Mouse (Mus musculus): Measurements from ENCODE around the gene Abcc8. TPM values are rescaled to one million over a fixed set of nuclear protein-coding genes. Genes with fewer than 3 reads are reported as not detected.

Gene Abcc8
- polyA plus RNA-seq, 1 experiment = 4.1 TPM

DNA sequence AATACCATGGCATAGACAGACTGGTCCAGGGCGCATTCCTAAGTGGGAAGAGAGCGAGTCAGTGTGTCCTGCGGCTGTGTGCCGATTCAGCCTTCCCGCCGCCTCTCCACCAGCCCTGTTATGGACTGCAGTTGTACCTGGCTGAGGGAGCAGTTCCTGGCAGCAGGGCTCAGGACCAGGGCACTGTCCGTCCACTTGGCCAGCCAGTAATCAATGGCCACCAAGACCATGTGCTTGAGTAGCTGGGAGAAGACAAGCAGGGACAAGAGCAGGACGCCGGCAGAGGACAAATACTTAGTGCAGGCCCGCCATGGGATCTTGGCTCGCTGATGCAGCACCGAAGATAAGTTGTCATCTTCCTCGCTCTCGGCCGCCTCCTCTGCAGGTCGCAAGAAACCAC, 62.8 kb downstream of the Abcc8 start:
- no peak for DNase-seq
- Histone ChIP-seq H3K4me3 (ENCODE audit: control insufficient read depth, insufficient read depth, low read length) (no peak overlapping the region), H3K27me3 (ENCODE audit: control insufficient read depth, insufficient read depth, low read length) (no peaks in the 10 kb centered on the region), H3K27ac (ENCODE audit: control insufficient read depth, insufficient read depth, low read length) (no peak overlapping the region), H3K4me1 (replicated peaks; ENCODE audit: control insufficient read depth, insufficient read depth, low read length) (no peaks in the 10 kb centered on the region), H3K36me3 (ENCODE audit: control insufficient read depth, insufficient read depth, low read length) (no peaks in the 10 kb centered on the region)
- no peak for TF ChIP-seq POLR2A (IDR thresholded peaks at IDR 0.05; ENCODE audit: control insufficient read depth, extremely low read depth, insufficient read depth, low read length, poor library complexity)
- no peak for TF ChIP-seq CTCF (IDR thresholded peaks at IDR 0.05; ENCODE audit: borderline replicate concordance, control insufficient read depth, extremely low read depth, insufficient read depth, low read length, poor library complexity)
- WGBS = 94% methylated on average over 16 of the region's 16 CpGs

DNA sequence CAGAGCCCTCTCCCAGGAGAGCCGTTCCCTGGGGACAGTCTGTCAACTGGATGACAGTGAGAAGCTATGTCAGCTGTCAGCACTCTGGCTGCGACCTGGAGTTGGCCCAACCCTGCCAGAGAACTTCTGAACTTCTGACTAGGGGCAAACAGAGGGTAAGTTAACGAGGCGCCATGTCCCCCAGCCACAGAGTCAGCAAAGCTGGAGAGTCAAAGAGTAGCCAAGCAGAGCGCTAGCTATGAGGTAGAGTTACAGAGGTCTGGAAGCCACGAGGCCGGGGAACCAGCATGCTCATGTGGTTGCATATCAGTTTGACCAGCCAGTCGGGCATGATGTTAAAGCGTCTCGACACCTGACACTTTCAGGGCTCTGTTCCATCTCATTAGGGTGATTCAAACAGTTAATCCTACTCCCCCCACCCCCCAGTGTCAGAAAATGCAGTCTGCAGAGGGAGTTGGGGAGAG, 63.7 kb downstream of the Abcc8 start:
- no peaks in the 10 kb centered on the region for H3K36me3 ChIP-seq (ENCODE audit: control insufficient read depth, insufficient read depth, low read length)
- no peaks in the 10 kb centered on the region for H3K27me3 ChIP-seq (ENCODE audit: control insufficient read depth, insufficient read depth, low read length)
- no peak overlapping the region for H3K4me3 ChIP-seq (ENCODE audit: control insufficient read depth, insufficient read depth, low read length)
- no peak overlapping the region for H3K27ac ChIP-seq (ENCODE audit: control insufficient read depth, insufficient read depth, low read length)
- TF ChIP-seq CTCF (IDR thresholded peaks at IDR 0.05; ENCODE audit: borderline replicate concordance, control insufficient read depth, extremely low read depth, insufficient read depth, low read length, poor library complexity) (no peak), POLR2A (IDR thresholded peaks at IDR 0.05; ENCODE audit: control insufficient read depth, extremely low read depth, insufficient read depth, low read length, poor library complexity) (no peak)
- 69% methylated on average over 10 of the region's 10 CpGs for WGBS
- DNase-seq = no peak
- no peaks in the 10 kb centered on the region for H3K4me1 ChIP-seq (replicated peaks; ENCODE audit: control insufficient read depth, insufficient read depth, low read length)

DNA sequence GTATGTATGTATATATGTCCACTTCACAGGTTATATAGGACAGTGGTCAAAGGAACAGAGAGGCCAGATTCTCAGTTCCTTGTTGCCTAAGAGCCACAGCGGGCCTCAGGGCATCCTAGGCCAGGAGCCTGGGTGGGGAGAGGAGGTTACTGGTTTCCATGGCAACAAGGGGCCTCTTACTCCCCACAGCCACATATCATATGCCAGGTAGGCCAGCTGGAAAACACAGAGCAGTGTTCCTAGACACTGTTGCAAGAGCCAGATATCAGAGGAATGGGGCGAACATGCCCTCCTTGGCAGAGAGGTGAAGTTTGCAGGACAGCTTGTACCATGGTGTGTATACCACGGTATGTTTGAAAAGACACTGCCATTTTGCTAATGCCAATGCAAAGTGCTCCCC, 66.4 kb downstream of the Abcc8 start:
- TF ChIP-seq CTCF (IDR thresholded peaks at IDR 0.05; ENCODE audit: borderline replicate concordance, control insufficient read depth, extremely low read depth, insufficient read depth, low read length, poor library complexity) = no peak
- no peak for TF ChIP-seq POLR2A (IDR thresholded peaks at IDR 0.05; ENCODE audit: control insufficient read depth, extremely low read depth, insufficient read depth, low read length, poor library complexity)
- no peak for DNase-seq
- WGBS = 79% methylated on average over 3 of the region's 3 CpGs

DNA sequence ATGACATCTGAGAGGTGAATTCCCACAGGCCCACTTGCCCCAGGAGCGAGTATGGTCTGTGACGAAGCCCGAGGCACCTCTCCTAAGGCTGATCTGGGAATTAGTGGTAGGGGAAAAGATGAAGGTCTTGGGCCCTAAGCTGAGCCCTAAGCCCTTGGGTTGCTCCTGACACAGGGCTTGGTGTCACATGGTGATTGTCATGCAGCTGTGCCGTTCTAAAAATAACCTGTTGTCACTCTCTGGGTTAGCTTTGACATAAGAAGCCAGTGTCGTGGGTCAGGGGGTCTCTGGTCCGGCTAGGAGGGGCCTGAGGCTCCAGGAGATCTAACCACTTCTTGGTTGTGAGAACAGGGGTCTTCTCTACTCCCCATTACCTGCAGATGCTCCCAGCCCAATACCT, 67.9 kb downstream of the Abcc8 start:
- DNase-seq = no peak
- TF ChIP-seq CTCF (IDR thresholded peaks at IDR 0.05; ENCODE audit: borderline replicate concordance, control insufficient read depth, extremely low read depth, insufficient read depth, low read length, poor library complexity) (no peak), POLR2A (IDR thresholded peaks at IDR 0.05; ENCODE audit: control insufficient read depth, extremely low read depth, insufficient read depth, low read length, poor library complexity) (no peak)
- Histone ChIP-seq H3K27me3 (ENCODE audit: control insufficient read depth, insufficient read depth, low read length) (no peaks in the 10 kb centered on the region), H3K4me1 (replicated peaks; ENCODE audit: control insufficient read depth, insufficient read depth, low read length) (no peaks in the 10 kb centered on the region), H3K36me3 (ENCODE audit: control insufficient read depth, insufficient read depth, low read length) (no peaks in the 10 kb centered on the region), H3K27ac (ENCODE audit: control insufficient read depth, insufficient read depth, low read length) (no peak overlapping the region), H3K4me3 (ENCODE audit: control insufficient read depth, insufficient read depth, low read length) (no peak overlapping the region)
- WGBS = 72% methylated on average over 6 of the region's 6 CpGs

More for the DNA sequence above, 66.4 kb downstream of the Abcc8 start:
- Histone ChIP-seq H3K27ac (ENCODE audit: control insufficient read depth, insufficient read depth, low read length) (no peak overlapping the region), H3K4me1 (replicated peaks; ENCODE audit: control insufficient read depth, insufficient read depth, low read length) (no peaks in the 10 kb centered on the region), H3K36me3 (ENCODE audit: control insufficient read depth, insufficient read depth, low read length) (no peaks in the 10 kb centered on the region), H3K4me3 (ENCODE audit: control insufficient read depth, insufficient read depth, low read length) (no peak overlapping the region), H3K27me3 (ENCODE audit: control insufficient read depth, insufficient read depth, low read length) (no peaks in the 10 kb centered on the region)

DNA sequence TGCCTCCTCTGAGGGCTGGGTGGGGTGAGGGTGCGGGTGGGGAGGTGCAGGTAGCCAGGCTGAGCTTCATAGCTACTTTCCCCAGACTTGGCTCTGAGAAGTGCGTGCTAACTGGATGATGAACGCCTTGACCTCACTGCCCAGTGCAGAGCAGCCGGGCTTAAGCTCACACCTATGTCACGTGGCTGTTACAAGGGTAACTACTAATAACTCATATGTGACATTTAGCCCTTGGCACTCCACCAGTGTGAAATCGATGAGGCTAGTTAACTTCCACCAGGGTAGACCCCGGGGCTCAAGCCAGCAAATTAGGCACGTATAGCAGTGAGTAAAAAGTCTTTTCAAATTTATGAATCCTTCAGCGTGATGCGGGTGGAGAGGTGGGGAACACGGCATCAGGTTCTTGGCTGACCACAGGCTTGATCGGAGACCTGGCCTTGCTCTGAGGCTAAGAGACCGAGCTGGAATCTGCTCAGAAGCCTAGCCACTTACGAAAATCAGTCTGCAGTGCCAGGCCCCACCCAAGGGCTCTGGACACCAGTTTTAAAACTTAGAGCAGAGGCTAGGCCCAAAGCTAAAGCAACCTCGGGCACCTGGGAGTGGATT, 68.5 kb downstream of the Abcc8 start:
- no peak overlapping the region for H3K4me3 ChIP-seq (ENCODE audit: control insufficient read depth, insufficient read depth, low read length)
- no peak for TF ChIP-seq POLR2A (IDR thresholded peaks at IDR 0.05; ENCODE audit: control insufficient read depth, extremely low read depth, insufficient read depth, low read length, poor library complexity)
- no peak for TF ChIP-seq CTCF (IDR thresholded peaks at IDR 0.05; ENCODE audit: borderline replicate concordance, control insufficient read depth, extremely low read depth, insufficient read depth, low read length, poor library complexity)
- H3K4me1 ChIP-seq (replicated peaks; ENCODE audit: control insufficient read depth, insufficient read depth, low read length) = no peaks in the 10 kb centered on the region
- no peaks in the 10 kb centered on the region for H3K27me3 ChIP-seq (ENCODE audit: control insufficient read depth, insufficient read depth, low read length)
- no peaks in the 10 kb centered on the region for H3K36me3 ChIP-seq (ENCODE audit: control insufficient read depth, insufficient read depth, low read length)
- H3K27ac ChIP-seq (ENCODE audit: control insufficient read depth, insufficient read depth, low read length) = no peak overlapping the region
- WGBS = 90% methylated on average over 15 of the region's 15 CpGs
- DNase-seq = no peak

DNA sequence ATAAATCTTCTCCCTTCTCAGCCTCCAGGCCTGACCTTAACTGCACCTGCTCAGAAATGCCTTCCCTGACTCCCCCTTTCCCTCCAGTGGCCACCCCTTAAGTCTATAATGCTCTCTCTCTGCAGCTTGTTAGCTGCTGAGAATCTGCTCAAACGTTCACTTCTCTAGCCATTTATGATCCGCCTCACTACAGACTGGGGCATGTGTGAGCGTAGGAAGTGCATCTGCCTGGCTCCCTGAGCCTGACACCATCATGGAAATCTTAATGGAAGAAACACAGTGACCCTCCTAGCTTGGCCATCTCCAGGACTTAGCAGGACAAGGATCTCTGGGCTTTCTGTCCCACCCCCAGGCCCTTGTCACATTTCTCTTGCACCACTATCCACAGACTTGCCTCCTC, 69.8 kb downstream of the Abcc8 start:
- Histone ChIP-seq H3K36me3 (ENCODE audit: control insufficient read depth, insufficient read depth, low read length) (no peaks in the 10 kb centered on the region), H3K27me3 (ENCODE audit: control insufficient read depth, insufficient read depth, low read length) (no peaks in the 10 kb centered on the region), H3K4me3 (ENCODE audit: control insufficient read depth, insufficient read depth, low read length) (no peak overlapping the region), H3K4me1 (replicated peaks; ENCODE audit: control insufficient read depth, insufficient read depth, low read length) (no peaks in the 10 kb centered on the region), H3K27ac (ENCODE audit: control insufficient read depth, insufficient read depth, low read length) (no peak overlapping the region)
- TF ChIP-seq POLR2A (IDR thresholded peaks at IDR 0.05; ENCODE audit: control insufficient read depth, extremely low read depth, insufficient read depth, low read length, poor library complexity) (no peak), CTCF (IDR thresholded peaks at IDR 0.05; ENCODE audit: borderline replicate concordance, control insufficient read depth, extremely low read depth, insufficient read depth, low read length, poor library complexity) (no peak)
- DNase-seq = no peak
- 70% methylated on average over 3 of the region's 3 CpGs for WGBS

DNA sequence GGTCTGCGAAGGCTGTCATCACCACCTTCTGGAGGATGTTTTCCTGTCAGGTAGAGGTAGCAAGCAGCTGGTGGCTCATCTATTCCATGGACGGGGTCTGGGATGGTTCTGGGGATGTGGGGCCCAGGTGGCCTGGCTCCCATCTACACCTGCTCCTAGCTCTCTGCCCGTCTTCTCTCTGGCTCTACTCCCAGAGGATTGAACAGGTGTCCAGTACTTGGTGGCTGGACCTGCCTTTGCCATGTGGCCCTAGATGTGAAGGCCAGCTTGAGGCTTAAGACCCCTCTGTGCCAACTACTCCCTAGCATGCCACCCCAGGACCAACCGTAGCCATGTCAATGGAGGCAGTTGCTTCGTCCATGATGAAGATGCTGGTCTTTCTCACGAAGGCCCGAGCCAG, 74.3 kb downstream of the Abcc8 start:
- Histone ChIP-seq H3K36me3 (ENCODE audit: control insufficient read depth, insufficient read depth, low read length) (no peaks in the 10 kb centered on the region), H3K4me3 (ENCODE audit: control insufficient read depth, insufficient read depth, low read length) (no peak overlapping the region), H3K27ac (ENCODE audit: control insufficient read depth, insufficient read depth, low read length) (no peak overlapping the region), H3K4me1 (replicated peaks; ENCODE audit: control insufficient read depth, insufficient read depth, low read length) (no peaks in the 10 kb centered on the region), H3K27me3 (ENCODE audit: control insufficient read depth, insufficient read depth, low read length) (no peaks in the 10 kb centered on the region)
- WGBS = 91% methylated on average over 7 of the region's 7 CpGs
- no peak for DNase-seq
- TF ChIP-seq CTCF (IDR thresholded peaks at IDR 0.05; ENCODE audit: borderline replicate concordance, control insufficient read depth, extremely low read depth, insufficient read depth, low read length, poor library complexity) (no peak), POLR2A (IDR thresholded peaks at IDR 0.05; ENCODE audit: control insufficient read depth, extremely low read depth, insufficient read depth, low read length, poor library complexity) (no peak)

Measured in thymus, adult 2 months (tissue).